Mouse (Mus musculus) bone marrow macrophage, adult 2 months (primary cell): ENCODE measurements around the gene Clk1. TPM values are rescaled to one million over a fixed set of nuclear protein-coding genes. Genes with fewer than 3 reads are reported as not detected.

Experiments used
- H3K27ac ChIP-seq: 2 replicates; pipeline ENCODE4 v1.5.1; 2012; ENCODE audit warnings: low read depth, low read length; ENCODE audit not compliant: insufficient read depth
- H3K4me1 ChIP-seq: 2 replicates; pipeline ENCODE4 v1.6.1; 2012; ENCODE audit warnings: low read length; ENCODE audit not compliant: control insufficient read depth, insufficient read depth
- H3K4me3 ChIP-seq: 2 replicates; pipeline ENCODE4 v1.5.1; 2012; ENCODE audit warnings: mild to moderate bottlenecking, low read length, moderate library complexity; ENCODE audit not compliant: insufficient read depth
- CTCF ChIP-seq: IDR thresholded peaks from 2 replicates; pipeline ENCODE4 v1.5.1; 2012; ENCODE audit warnings: low read depth, mild to moderate bottlenecking, low read length, moderate library complexity
- POLR2A ChIP-seq: IDR thresholded peaks from 2 replicates; pipeline ENCODE4 v1.6.1; 2012; ENCODE audit warnings: mild to moderate bottlenecking, low read depth, low read length, borderline replicate concordance
- polyA plus RNA-seq: library from polyadenylated mRNA; stranded (reverse); fragments of >200 nt; gene quantifications from 2 replicates; pipeline ENCODE4 v1.2.4, GENCODE M21; 2012; ENCODE audit not compliant: missing spikeins, insufficient read depth, insufficient read length

Gene Clk1
- polyA plus RNA-seq, 1 experiment = 270 TPM

GRCm38 (mm10) chr1:58362296-58362695 lies 61.6 kb downstream of the Clk1 start:
- no peak for TF ChIP-seq CTCF
- no peak for TF ChIP-seq POLR2A
- Histone ChIP-seq H3K4me3 (no peak overlapping the region), H3K27ac (no peak overlapping the region), H3K4me1 (peaks cover 17% of the 10 kb centered on the region)

Other genes with a start within 250 kb of the Clk1 start
- not detected in 2 replicates for gene Aox4, start 213.7 kb downstream of the Clk1 start, polyA plus RNA-seq
- 0.23 TPM in 1 of 2 replicates, not detected in the other for gene Aox2, start 145.7 kb downstream of the Clk1 start, polyA plus RNA-seq
- 113 and 126 TPM in 2 replicates for gene Bzw1, start 31.2 kb downstream of the Clk1 start, polyA plus RNA-seq
- 10.3 and 13.7 TPM in 2 replicates for gene Nif3l1, start 21.1 kb upstream of the Clk1 start, polyA plus RNA-seq
- 23.8 and 33.3 TPM in 2 replicates for gene Ppil3, start 21.4 kb upstream of the Clk1 start, polyA plus RNA-seq
- gene Orc2, start 81.0 kb upstream of the Clk1 start, polyA plus RNA-seq = 12.2 and 14.3 TPM in 2 replicates
- 5.9 and 9.1 TPM in 2 replicates for gene Fam126b, start 162.3 kb upstream of the Clk1 start, polyA plus RNA-seq
- 94.5 and 121 TPM in 2 replicates for gene Ndufb3, start 162.3 kb upstream of the Clk1 start, polyA plus RNA-seq